Mouse (Mus musculus) embryo, embryonic 9.5 days (tissue): ENCODE results near the gene Slc25a45.

Experiments used
- DNase-seq: peaks from one replicate; pipeline ENCODE4 v3.0.0-alpha.2; 2017; ENCODE audit errors: extremely low spot score

The Slc25a45 gene

GRCm38 (mm10) chr19:5877618-5878361, at the start of gene Slc25a45:
Gene Slc25a45, plus strand, starts transcription at chr19:5877808.
- peak; percentile 69 for DNase-seq

GRCm38 (mm10) chr19:5828155-5828554, 49.5 kb upstream of the Slc25a45 start:
- no peak for DNase-seq

DNA sequence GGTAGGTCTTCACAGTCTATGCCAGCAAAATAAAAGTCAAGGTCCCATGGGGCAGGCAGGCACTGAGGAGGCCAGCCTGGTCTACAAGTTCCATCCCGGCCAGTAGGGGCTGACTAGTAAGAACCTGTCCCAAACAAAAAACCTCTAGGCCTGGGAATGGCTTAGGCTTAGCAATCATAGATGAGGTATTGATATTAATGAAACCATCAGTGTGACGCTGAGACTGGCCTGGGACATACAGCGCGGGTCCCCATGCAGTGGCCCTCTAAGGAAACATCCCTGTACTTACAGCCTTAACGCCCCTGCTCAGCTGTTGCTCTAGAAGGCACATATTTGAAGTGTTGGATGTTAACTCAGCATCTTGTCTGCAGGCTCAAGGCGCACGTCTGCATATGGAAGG, 48.7 kb upstream of the Slc25a45 start:
- no peak for DNase-seq

DNA sequence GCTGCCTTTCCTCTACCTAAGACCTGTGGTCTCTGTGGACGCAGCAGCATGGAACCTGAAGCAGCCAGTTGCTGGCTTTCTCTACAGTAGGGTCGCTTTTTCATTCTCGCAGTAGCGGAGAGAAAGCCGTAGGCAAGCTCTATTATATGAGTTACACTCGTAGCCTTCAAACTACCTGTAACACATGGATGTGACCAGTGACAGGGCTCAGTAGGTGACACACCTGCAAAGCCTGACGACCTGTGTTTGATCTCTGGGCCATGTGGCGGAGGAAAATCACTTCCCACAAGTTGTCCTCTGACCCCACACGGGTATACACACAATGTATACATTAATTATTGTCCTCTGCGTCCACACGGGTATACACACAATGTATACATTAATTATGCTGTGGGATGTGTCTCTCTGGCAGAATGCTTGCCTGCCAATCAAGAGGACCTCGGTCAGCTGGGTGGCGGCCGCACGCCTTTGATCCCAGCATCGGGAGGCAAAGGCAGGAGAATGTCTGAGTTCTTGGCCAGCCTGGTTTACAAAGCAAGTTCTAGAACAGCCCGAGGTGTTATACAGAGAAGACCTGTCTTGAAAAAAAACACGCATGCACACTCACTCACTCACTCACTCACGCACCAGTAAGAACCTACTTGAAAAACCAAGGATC, 47.5 kb upstream of the Slc25a45 start:
- no peak for DNase-seq

- DNase-seq, result no peak
Observed at GRCm38 (mm10) chr19:5830776-5831175, 46.8 kb upstream of the Slc25a45 start.

DNA sequence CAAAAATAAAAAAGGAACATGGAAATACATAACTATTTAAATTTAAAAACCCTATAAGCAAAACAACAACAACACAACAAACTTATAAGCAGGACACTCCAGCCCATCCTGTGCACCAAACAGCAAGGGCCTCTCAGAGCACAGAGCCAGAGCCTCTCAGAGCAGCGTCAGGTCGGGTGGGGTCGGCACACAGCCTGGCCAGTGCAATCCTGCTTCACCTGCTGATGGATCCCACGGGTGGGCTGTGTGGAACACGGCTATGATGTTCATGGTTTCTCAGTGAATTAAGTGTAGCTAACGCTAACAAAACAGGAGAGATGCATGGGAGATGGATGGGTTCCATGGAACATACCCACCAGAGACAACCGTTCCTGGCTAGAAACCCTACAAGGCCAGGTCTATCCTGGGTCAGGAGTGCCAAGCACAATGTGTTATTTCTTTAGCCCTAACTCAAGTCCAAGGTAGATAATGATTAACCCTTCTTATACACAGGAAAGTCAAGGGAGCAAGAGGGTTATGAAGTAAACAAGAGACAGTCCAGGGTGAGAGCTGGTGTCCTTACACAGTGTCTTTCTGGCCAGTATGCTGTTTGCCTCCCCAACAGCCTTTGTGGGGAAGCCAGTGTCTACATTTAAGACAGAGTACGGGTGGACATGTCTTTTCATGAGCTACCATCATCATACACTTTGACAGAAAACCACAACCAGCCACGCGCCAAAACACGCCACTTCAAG, 46.2 kb upstream of the Slc25a45 start:
- no peak for DNase-seq

GRCm38 (mm10) chr19:5831958-5832320, 45.7 kb upstream of the Slc25a45 start:
- DNase-seq, result no peak

DNA sequence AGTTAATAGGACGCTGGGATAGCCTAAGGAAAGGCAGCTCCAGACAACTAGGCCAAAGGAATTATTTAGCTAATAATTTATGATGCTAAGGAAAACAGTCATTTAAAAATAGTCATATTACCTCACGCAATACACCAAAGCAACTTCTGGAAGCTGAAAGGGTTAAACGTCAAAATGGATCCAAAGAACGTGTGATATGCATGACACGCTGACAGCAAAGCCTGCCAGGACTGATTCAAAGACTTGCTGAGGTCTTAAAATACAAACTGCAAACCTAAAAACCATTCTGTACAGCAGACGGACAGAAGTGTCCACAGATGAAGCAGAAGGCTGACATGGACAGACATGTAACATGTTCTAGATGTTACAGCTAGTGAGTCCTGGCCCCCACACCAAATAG, 45.3 kb upstream of the Slc25a45 start:
- no peak for DNase-seq

GRCm38 (mm10) chr19:5833287-5834100, 44.1 kb upstream of the Slc25a45 start:
- DNase-seq, result no peak

DNA sequence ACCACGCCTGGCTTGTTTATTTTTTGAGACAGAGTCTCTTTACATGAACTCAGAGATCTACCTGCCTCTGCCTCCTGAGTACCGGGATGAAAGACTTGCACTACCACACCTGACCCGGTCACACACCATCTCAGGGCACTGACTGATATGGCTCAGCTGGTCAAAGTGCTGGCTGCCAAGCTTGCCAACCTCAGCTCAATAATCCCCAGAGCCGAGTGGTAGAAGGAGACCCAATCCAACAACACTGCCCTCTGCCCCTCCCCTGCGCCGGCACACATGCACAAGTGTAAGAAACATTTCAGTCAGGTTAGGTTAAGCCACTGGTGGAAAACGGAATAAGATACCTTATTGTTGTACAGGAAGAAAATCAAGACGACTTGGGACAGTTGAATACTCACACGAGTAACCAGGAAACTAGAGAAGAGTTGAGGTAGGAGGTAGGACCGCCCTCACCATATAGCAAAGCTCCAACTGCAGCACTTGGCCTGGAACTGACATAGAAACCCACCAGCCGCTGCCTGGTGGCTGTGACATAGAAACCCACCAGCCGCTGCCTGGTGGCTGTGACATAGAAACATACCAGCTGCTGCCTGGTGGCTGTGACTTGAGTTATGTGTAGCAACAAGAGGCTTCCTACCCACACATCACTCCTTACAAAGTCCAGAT, 43.2 kb upstream of the Slc25a45 start:
- DNase-seq, result no peak

DNA sequence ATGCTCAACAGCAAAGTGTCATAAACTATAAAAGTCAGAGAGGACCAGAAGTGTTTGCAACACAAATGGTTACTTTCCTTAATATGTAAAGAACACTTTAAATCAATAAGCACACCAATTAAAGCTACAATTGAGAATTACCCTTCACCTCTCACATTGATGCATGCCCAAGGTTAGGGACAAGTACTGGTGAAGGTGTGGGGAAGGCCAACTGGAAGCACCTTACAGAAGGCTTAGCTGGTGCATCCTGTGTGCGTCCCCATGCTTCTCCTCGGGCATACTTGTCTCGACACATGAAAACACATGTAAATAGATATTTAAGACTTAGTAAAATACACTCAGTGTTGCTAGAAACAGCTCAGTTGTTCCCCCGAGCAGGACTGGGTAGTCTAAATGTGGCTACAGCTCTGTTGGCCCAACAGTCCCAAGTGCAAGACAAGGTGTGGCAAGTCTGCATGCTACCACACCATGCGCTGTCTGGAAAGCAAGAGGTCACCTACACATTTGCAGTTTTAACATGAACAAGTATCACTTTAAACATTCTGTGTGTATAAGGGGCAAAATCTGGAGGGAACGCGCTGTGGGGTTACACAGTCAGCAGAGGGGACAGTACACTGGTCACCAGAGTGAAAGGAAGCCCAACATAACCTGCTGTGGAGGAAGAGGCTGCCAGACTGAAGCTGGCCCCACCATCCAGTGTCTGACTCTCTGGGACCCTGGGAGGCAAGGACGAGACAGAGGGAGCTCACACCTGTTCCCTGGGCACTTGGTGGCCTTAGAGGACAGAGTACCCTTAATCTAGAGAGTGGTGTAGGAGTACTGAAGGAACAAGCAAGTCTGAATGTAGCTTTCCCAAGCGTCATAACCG, 42.3 kb upstream of the Slc25a45 start:
- DNase-seq, result no peak

DNA sequence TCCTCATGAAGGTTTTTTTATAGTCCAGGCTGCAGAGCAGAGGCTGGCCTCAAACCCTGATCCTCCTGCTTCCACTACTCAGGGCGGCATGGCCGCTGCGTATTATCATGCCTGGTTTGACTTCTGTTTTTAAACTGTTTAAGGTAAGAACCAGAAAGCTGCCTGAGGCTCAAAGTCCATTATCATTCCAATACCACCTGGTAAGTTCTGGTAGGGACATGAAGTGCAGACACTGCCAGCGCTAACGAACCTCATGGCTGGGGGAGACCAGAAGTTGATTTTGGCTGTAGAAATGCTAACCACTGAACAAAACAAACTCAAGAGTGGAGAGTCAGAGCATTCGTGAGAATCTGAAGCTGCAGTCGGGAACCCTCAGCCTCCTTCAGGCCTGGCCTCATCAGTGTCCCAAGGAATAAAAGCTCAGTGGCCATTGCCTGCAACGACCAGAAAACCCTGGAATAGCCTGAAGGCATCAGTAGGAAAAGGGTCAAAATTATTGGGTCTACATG, 41.6 kb upstream of the Slc25a45 start:
- no peak for DNase-seq

- no peak for DNase-seq
Observed at GRCm38 (mm10) chr19:5836941-5837572, 40.6 kb upstream of the Slc25a45 start.

DNA sequence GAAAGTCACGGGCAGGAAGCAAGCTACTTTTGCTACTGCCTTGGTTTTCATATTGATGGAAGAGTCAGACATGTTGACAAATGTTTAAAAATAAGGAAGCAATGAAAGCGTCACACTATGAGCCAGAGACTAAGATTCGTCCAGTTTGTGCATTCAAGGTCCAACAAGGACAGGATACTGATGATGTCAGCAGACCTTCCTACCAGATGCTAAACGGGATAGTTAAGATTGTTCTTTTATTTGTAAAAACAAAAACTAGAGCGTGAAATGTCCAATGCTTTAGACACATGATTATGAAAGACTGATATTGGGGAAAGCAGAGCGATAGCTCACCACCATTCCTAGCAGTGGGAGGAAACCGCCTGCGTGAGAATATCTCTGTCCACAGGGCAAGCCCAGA, 40.0 kb upstream of the Slc25a45 start:
- DNase-seq, result no peak

GRCm38 (mm10) chr19:5838136-5838891, 39.3 kb upstream of the Slc25a45 start:
- no peak for DNase-seq

DNA sequence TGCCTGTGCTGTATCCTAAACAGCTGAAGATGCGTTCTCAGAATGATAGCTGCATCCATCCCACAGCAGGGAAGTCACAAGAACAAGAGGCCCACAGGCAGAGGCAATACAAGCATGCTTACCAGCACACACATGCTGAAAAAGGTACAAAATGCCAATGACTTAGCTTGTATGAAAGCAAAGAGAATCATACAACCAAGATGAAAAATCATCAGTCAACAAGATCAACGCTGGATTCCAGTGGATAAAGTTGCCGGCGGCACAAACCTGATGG, 38.8 kb upstream of the Slc25a45 start:
- DNase-seq, result no peak

- DNase-seq, result no peak
Observed at GRCm38 (mm10) chr19:5839317-5840085, 38.1 kb upstream of the Slc25a45 start.

DNA sequence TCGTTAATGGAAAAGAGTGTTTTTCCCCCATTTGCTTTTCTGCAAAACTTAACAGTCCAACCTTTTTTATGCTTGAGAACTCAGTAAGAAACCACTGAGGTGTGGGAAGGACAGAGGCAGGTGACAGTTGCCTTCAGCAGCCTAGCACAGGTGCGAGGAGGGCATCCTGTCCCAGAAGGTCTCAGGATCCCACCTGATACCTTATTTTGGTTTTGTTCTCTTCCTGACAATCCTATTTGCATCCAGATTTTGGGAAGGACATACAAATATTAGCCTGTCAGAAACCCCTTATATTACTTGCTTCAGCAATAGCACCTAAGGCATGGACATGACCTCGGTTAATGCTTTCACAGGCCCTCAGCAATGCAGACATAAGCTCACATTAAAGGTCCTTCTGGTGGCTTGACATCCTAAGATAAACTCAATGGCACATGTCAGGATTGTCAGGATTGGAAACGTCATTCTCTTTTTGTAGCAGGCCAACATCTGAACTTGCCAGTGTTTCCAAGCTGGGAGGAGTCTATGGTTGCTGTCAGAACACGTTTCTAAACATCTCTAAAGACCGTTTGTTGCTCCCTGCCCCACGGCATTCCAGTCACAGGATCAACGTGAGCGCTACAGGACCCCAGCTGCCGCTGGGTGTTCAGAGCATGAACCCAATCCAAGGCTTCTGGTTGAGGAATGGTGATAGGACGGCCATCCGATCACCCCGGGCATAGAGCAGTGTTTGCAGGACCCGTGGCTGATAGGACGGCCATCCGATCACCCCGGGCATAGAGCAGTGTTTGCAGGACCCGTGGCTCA, 37.3 kb upstream of the Slc25a45 start:
- no peak for DNase-seq
